Mouse (Mus musculus): ENCODE data around the gene Plcb2.
A peak's percentile ranks its signal among the peaks of the same experiment; 100 is the strongest.

Gene Plcb2

DNA sequence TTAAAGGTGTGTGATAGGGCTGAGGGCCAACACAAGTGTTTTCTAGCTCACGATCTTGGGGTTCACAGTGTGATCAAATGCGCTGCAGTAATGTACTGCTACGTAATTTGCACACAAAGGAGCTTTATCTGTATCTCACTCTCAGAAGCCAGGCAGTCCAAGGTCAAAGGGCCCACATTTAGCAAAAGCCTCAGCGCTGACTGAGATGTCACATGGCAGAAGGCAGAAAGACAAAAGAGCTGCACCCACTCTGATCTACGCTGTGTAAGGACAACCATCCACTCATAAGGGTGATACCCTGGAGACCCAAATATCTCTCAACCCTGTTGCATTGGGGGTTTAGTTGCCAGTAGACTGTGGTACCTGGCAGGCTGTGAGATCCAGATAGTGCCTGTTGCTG is 61.1 kb downstream of the Plcb2 start:
- Histone ChIP-seq H3K4me1 (replicated peaks; ENCODE audit: low read depth, low read length) (peaks cover 64% of the 10 kb centered on the region), H3K27me3 (ENCODE audit: insufficient read depth, low read length) (peaks cover 22% of the 10 kb centered on the region), H3K4me3 (replicated peaks; ENCODE audit: low read length) (no peak overlapping the region), H3K9me3 (ENCODE audit: low read length) (no peaks in the 10 kb centered on the region), H3K36me3 (ENCODE audit: insufficient read depth, low read length) (no peaks in the 10 kb centered on the region)
- no peak for TF ChIP-seq NANOG (IDR thresholded peaks at IDR 0.05; ENCODE audit: borderline replicate concordance, low read length)
- TF ChIP-seq CTCF (conservative IDR thresholded peaks at IDR 0.05; ENCODE audit: low read length), result no peak
- no peak for TF ChIP-seq POU5F1 (IDR thresholded peaks at IDR 0.05; ENCODE audit: borderline replicate concordance, low read length)

DNA sequence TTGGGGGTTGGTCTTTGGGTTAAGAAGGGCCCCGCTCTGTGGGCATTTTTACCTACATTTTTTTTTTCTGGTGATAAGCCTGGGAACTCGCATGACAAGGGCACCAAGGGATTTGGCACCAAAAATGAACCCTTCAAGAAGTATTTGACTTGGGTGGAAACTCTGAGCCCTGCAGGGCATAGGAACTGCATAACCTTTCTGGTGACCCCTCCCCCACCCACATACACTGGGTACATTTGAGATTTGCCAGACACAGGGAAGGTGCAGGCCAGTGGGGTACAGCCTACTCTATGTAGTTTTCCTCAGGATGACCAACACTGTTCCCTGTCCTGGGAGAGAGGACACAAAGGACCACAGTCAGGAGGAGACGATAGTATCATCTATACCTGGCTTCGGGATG is 62.6 kb downstream of the Plcb2 start:
- Histone ChIP-seq H3K36me3 (ENCODE audit: insufficient read depth, low read length) (no peaks in the 10 kb centered on the region), H3K4me1 (replicated peaks; ENCODE audit: low read depth, low read length) (peaks cover 61% of the 10 kb centered on the region), H3K4me3 (replicated peaks; ENCODE audit: low read length) (no peak overlapping the region), H3K9me3 (ENCODE audit: low read length) (no peaks in the 10 kb centered on the region), H3K27me3 (ENCODE audit: insufficient read depth, low read length) (peaks cover 22% of the 10 kb centered on the region)
- TF ChIP-seq NANOG (IDR thresholded peaks at IDR 0.05; ENCODE audit: borderline replicate concordance, low read length), result no peak
- no peak for TF ChIP-seq POU5F1 (IDR thresholded peaks at IDR 0.05; ENCODE audit: borderline replicate concordance, low read length)
- no peak for TF ChIP-seq CTCF (conservative IDR thresholded peaks at IDR 0.05; ENCODE audit: low read length)

DNA sequence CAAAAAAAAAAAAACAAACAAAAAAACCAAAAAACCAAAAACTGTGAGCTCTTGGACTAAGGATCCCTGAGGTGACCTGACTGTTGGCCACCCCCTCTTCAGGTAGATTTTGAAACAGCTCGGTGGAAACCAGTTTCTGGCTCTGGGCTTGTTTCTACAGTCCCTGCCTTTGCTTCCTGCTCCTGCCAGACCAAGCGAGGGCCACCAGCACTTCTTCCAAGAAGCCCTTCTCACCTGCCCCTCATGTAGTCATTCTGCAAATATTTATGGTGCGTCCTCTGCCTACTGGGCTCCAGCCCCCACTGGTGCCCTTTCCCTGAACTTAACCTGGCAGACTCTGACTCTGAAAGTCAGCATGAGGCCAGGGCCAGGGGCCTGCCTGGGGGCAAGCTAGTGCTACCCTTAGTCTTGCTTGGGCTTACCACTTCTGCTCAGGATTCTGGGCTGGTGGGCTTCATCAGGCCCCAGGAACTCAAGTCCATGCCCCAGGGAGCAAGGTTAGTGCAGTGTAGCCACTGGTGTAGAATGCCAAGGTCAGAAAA is 63.2 kb downstream of the Plcb2 start:
- H3K27me3 ChIP-seq (ENCODE audit: insufficient read depth, low read length), result peaks cover 22% of the 10 kb centered on the region
- H3K4me1 ChIP-seq (replicated peaks; ENCODE audit: low read depth, low read length), result peaks cover 66% of the 10 kb centered on the region
- no peak overlapping the region for H3K4me3 ChIP-seq (replicated peaks; ENCODE audit: low read length)
- no peaks in the 10 kb centered on the region for H3K9me3 ChIP-seq (ENCODE audit: low read length)
- no peaks in the 10 kb centered on the region for H3K36me3 ChIP-seq (ENCODE audit: insufficient read depth, low read length)
- TF ChIP-seq NANOG (IDR thresholded peaks at IDR 0.05; ENCODE audit: borderline replicate concordance, low read length) (no peak), CTCF (conservative IDR thresholded peaks at IDR 0.05; ENCODE audit: low read length) (no peak), POU5F1 (IDR thresholded peaks at IDR 0.05; ENCODE audit: borderline replicate concordance, low read length) (no peak)

DNA sequence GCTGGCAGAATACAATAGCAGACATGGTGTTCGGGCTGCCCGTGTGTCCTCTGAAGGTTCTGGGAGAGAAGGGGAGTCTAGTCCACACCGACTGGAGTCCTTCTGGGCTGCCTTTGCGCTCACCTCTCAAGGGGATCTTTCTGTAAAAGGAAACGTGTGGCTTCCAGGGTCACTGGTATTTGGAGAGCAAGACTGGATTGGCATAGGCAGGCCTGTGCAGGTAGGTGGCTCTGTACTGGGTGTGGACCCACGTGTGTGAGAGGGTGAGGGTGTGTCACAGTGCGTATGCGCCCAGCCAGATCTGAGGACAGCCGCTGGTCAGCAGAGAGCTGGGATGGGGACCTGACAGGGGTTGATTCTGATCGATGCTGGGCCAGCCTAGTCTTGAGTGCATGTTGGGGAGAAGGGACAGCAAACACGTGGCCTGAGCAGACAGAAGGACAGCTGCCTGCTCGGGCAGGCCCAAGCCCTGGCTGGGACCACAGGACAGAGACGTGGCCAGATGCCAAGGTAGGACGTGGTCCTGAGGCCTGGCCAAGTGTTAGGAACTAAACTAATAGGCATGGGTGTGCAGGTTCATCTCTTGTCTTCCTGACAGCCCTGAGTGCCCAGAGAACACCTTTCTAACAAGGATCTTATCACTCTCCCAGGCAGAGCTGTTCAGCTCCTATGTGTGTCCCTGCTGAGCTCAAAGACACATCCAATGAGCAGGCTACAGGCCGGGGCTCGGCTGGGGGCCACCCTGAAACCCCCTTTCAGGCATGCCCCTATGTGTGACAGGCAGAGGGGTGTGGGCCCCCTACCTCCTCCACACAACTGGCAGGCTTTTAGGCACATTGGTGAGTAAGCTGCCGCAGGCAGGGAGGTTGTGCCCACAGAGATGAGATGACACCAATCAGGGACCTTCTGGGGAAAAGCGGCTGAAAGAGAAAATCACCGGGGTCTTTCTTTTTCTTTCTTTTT is 64.2 kb downstream of the Plcb2 start:
- TF ChIP-seq POU5F1 (IDR thresholded peaks at IDR 0.05; ENCODE audit: borderline replicate concordance, low read length) (no peak), NANOG (IDR thresholded peaks at IDR 0.05; ENCODE audit: borderline replicate concordance, low read length) (no peak), CTCF (conservative IDR thresholded peaks at IDR 0.05; ENCODE audit: low read length) (no peak)
- Histone ChIP-seq H3K4me3 (replicated peaks; ENCODE audit: low read length) (peak overlapping the region; percentile 76), H3K9me3 (ENCODE audit: low read length) (no peaks in the 10 kb centered on the region), H3K36me3 (ENCODE audit: insufficient read depth, low read length) (no peaks in the 10 kb centered on the region), H3K4me1 (replicated peaks; ENCODE audit: low read depth, low read length) (peaks cover 67% of the 10 kb centered on the region), H3K27me3 (ENCODE audit: insufficient read depth, low read length) (peaks cover 22% of the 10 kb centered on the region)

DNA sequence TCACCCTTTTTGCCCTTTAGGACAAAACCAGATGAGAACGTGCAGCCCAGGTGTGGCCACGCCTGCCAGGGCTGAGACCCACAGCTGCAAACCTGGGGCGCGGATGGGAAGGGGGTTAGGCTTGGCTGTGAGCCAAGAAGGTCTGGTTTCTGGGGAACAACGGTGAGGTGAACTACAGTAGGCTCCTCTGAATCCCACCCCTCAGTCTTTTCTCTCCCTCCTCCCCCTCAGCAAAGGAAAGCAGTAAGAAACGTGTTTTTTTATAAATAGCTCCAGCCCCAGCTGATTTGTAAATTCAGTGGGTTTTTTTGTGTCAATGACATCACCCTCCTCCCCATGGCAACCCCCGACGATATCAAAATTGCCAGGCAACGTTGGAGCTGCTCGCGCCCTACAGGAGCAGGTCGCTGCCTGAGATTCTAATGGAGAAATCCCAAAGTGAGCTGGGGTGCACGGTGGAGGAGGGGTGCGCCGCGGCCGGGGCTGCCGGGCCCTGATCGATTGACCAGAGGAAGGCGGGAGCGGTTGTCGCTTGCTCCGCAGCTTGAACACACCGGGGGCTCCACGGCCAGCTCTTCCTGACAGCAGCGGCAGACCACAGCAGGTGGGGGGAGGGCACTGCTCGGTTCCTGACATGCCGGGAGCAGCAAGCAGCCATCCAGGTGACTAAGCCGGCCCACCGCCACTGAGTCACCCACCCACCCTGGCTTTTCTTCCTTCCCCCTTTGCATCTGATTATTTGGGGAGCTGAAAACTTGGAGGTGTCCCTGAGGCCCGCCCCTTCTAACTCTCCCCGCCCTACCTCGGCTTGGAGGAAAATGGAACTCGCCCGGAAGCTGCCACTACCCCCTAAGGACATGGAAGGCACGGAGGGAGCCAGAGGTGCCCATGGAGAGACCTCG is 65.1 kb downstream of the Plcb2 start, which contains the start of gene Pak6:
TSS of gene Pak6 (plus strand) at position 402 of the 902 bp plus-strand sequence.
- Histone ChIP-seq H3K9me3 (ENCODE audit: low read length) (no peaks in the 10 kb centered on the region), H3K36me3 (ENCODE audit: insufficient read depth, low read length) (no peaks in the 10 kb centered on the region), H3K4me1 (replicated peaks; ENCODE audit: low read depth, low read length) (peaks cover 76% of the 10 kb centered on the region), H3K27me3 (ENCODE audit: insufficient read depth, low read length) (peaks cover 22% of the 10 kb centered on the region), H3K4me3 (replicated peaks; ENCODE audit: low read length) (peak within 1 kb of the TSS; percentile 76)
- TF ChIP-seq POU5F1 (IDR thresholded peaks at IDR 0.05; ENCODE audit: borderline replicate concordance, low read length) (no peak), NANOG (IDR thresholded peaks at IDR 0.05; ENCODE audit: borderline replicate concordance, low read length) (no peak), CTCF (conservative IDR thresholded peaks at IDR 0.05; ENCODE audit: low read length) (no peak)

DNA sequence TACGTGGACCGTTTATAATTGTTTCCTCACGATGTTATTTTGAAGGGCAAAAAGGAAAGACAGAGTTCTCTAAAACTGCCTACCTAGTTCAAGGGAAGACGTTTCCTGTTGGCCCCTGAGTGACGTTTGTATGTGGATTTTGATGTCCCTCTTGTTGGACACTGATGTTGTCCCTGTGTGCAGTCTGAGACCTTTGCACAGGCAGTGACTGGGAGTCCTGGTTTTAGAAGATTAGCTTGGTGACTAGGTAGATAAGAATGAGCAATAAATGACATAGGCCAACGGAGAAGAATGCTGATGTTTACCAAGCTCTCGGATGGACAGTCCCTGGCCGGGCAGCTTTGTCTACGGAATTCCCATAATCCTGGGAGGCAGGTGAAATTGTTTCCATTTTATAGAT is 66.3 kb downstream of the Plcb2 start:
- Histone ChIP-seq H3K4me3 (replicated peaks; ENCODE audit: low read length) (no peak overlapping the region), H3K4me1 (replicated peaks; ENCODE audit: low read depth, low read length) (peaks cover 78% of the 10 kb centered on the region), H3K9me3 (ENCODE audit: low read length) (no peaks in the 10 kb centered on the region), H3K27me3 (ENCODE audit: insufficient read depth, low read length) (peaks cover 22% of the 10 kb centered on the region), H3K36me3 (ENCODE audit: insufficient read depth, low read length) (no peaks in the 10 kb centered on the region)
- TF ChIP-seq CTCF (conservative IDR thresholded peaks at IDR 0.05; ENCODE audit: low read length) (no peak), POU5F1 (IDR thresholded peaks at IDR 0.05; ENCODE audit: borderline replicate concordance, low read length) (no peak), NANOG (IDR thresholded peaks at IDR 0.05; ENCODE audit: borderline replicate concordance, low read length) (no peak)

DNA sequence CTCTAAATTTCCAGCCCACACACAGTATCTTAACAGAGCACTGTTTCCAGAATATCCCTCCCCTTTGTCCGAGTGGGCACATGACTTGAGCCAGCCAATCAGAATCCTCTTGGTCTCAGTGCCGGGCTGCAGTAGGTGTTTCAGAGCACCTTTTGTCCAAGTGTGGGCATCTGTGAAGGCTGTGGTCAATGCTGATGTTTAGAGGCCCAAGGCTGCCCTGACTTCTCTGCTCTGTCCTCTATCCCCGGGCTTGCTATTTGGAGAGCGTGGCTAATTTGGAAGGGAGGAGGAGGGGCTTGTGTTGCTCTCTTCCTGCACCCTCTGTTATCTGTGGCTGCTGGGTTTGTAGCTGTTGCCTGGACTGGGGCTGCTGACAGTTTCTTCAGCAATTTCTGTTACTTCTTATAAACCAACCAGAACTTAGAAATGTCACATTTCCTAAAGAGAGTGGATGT is 68.2 kb downstream of the Plcb2 start:
- Histone ChIP-seq H3K9me3 (ENCODE audit: low read length) (no peaks in the 10 kb centered on the region), H3K36me3 (ENCODE audit: insufficient read depth, low read length) (no peaks in the 10 kb centered on the region), H3K27me3 (ENCODE audit: insufficient read depth, low read length) (peaks cover 14% of the 10 kb centered on the region), H3K4me3 (replicated peaks; ENCODE audit: low read length) (peak overlapping the region; percentile 41; the same call in 1 of the 2 replicates), H3K4me1 (replicated peaks; ENCODE audit: low read depth, low read length) (peaks cover 76% of the 10 kb centered on the region)
- no peak for TF ChIP-seq CTCF (conservative IDR thresholded peaks at IDR 0.05; ENCODE audit: low read length)
- TF ChIP-seq POU5F1 (IDR thresholded peaks at IDR 0.05; ENCODE audit: borderline replicate concordance, low read length), result no peak
- TF ChIP-seq NANOG (IDR thresholded peaks at IDR 0.05; ENCODE audit: borderline replicate concordance, low read length), result no peak
